Mouse (Mus musculus) cerebellum, postnatal 25 days (tissue): ENCODE data around the gene Defb36.

Experiments
- DNase-seq, 2 experiments: peaks; one replicate each; pipeline ENCODE4 v3.0.0; 2021; ENCODE audit warnings: mixed read lengths in 2 of 2

Defb36 gene

DNA sequence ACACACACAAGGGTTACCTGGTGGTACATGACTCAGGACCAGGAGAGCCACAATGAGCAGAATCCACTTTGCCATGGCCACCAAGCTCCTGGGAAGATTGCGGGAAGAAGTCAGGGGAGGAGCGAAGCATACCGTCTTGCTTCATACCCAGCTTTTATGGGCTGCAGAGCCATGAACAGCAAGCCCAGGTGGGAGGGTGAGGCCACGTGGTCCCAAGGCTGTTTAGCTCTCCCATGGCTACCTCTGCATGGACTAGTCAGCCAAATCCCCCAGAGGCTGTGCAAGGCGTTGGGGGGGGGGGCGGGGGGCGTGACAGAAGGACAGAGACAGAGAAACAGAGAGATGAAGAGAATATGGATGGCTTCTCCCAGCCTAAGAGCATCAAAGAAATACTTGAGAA lies 18.8 kb downstream of the Defb36 start, which contains the start of gene Defb25:
Gene Defb25 (minus strand): TSS at position 101 of the 400 bp plus-strand sequence.
- no peak for DNase-seq

GRCm38 (mm10) chr2:152624566-152624965 lies 20.4 kb downstream of the Defb36 start:
- DNase-seq, result no peak

GRCm38 (mm10) chr2:152625256-152625655 lies 21.1 kb downstream of the Defb36 start:
- DNase-seq, result no peak

GRCm38 (mm10) chr2:152626774-152627591 lies 22.9 kb downstream of the Defb36 start, which contains the start of gene Rem1:
Gene Rem1 (plus strand): TSS chr2:152626951.
- no peak for DNase-seq

GRCm38 (mm10) chr2:152628066-152628465 lies 23.9 kb downstream of the Defb36 start:
- no peak for DNase-seq

GRCm38 (mm10) chr2:152629239-152629638 lies 25.1 kb downstream of the Defb36 start:
- no peak for DNase-seq

DNA sequence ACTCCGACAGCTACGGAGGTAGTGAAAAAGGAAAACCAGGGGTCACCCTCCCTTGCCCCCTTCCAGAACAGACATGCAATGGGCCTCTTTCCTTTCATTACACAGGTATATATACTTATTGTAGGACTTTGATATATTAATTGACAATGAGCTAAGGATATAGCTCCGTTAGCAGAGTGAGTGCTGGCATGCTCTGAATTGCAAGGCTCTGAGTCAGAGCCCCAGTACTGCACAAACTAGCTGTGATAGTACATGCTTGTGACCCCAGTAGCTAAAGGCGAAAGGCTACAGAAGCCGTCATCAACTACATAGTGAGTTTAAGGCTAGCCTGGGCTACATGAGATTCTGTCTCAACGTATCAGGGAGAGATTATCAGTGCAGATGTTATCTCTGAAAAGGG lies 25.8 kb downstream of the Defb36 start:
- DNase-seq, result no peak

DNA sequence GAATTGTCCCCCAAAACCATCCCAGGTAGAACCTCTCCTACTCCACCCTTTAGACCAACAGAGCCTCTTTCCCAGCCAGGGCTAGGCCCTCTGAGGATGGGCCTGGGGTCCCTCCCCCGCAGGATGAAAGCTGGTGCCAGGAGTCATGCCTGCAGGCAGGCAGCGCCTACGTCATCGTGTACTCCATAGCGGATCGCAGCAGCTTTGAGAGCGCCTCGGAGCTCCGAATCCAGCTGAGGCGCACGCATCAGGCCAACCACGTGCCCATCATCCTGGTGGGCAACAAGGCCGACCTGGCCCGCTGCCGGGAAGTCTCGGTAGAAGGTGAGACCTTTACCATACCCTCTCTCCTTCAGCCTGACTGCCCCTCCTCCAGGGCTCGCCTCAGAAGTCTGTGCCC lies 29.2 kb downstream of the Defb36 start:
- no peak for DNase-seq

DNA sequence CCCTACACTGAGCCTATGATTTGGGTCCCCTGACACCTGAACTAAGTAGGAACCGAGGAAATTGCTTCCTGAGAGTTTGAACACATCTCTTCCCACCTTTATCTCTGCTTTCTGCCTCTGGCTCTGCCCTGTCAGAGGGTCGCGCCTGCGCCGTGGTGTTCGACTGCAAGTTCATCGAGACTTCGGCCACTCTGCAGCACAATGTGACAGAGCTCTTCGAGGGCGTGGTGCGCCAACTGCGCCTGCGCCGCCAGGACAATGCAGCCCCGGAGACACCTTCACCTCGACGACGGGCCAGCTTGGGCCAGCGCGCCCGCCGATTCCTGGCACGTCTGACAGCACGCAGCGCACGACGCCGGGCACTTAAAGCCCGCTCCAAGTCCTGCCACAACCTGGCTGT lies 30.2 kb downstream of the Defb36 start:
- no peak for DNase-seq

GRCm38 (mm10) chr2:152636246-152637005 lies 32.3 kb downstream of the Defb36 start:
- no peak for DNase-seq

DNA sequence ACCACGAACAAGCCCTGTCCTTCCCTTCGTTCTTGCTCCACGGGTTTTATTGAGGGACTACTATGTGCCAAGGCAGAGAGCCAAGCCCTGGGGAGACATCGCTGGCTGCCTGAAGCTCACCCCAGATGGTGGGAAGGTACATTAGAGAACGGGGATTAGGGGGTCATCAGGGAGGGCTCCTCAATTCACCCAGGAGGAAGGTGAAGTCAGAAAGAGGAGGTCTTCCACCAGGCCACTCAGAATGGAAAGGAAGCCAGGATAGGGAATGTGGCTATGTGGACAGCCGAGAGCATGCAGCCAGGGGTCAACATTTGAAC lies 32.8 kb downstream of the Defb36 start:
- DNase-seq, result no peak

DNA sequence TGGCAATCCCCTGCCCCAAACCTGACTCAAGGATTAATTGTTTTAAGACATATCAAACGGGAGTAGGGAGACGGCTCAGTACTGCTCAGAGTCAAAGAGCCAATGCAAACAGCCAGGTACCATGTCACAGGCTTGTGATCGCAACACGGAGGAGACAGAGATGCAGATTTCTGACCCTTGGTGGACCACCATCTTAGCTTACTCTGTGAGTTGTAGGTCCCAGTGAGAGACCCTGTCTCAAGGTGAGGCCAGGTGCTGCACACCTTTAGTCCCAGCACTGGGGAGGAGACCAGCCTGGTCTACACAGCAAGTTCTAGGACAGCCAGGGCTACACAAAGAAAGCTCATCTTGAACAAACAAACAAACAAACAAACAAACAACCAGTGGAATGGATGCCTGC lies 33.3 kb downstream of the Defb36 start:
- no peak for DNase-seq

GRCm38 (mm10) chr2:152638865-152639264 lies 34.7 kb downstream of the Defb36 start:
- DNase-seq, result no peak

DNA sequence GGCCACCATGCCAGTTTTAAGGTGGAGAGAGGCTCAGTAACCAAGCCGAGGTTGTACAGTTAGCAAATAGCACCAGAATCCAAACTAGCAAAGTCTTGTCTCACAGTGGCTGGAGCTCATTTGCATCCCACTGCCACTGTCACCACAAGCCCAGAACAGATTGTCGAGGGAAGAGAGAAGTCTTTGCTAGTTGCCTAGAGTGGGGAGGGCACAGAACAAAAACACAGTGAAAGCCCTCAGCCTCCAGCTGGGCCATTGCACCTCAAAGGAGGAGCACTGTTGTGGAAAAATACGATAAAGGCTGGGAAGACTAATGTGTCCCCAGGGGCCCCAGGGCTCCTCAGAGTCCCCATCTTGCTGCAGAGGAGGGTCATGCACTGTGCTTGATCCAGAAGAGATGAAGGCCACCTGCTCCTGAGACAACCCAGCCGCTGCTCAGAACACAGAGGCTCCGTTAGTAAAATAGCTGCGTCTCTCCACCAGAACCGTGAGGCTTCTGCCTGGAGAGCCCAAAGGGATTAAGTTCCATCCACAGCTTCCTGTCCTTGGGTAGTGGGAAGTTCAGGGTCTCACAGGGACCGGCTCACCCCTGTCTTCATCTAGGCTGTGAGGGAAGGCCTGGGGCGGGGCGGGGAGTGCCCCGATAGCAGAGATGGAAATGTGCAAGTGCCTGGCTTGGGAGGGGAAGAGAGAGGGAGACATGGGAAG lies 35.4 kb downstream of the Defb36 start:
- DNase-seq, result no peak

DNA sequence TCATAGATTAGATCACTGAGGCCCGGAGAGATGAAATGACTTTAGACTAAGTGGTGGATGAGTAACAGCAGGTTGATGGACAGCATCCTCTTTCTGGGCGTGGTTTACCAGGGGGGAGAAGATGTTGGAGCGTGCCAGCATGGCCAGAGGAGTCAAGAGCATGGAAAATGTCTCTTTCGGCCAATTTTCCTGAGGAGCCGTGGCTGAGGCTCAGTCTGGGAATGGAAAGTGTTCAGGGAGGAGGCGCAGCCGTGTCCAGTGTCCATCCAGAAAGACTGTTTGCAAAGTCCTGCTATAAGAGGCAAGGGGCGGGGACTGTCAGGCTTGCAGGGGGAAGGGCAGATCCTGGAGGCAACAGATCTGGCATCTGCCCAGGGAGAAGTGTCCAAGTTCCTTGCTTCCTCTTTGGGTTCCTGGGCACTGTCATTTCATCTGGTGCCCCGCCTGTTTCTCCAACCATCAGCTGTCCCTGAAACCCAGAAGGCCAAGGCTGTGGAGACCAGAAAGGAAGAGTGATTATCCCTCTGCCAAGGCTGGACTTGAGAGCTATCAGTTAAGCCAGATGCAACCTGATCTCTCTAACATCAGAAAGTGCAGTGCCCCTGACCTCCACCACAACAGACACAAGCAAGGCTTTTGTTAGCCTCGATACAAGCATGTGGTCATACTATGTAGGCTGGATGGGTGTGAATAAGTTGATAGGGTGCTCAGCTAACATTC lies 48.9 kb downstream of the Defb36 start:
- peak in 1 of 2 experiments; percentile 23 for DNase-seq

GRCm38 (mm10) chr2:152653874-152654715 lies 50.0 kb downstream of the Defb36 start:
- peak in 1 of 2 experiments; percentile 14 for DNase-seq

DNA sequence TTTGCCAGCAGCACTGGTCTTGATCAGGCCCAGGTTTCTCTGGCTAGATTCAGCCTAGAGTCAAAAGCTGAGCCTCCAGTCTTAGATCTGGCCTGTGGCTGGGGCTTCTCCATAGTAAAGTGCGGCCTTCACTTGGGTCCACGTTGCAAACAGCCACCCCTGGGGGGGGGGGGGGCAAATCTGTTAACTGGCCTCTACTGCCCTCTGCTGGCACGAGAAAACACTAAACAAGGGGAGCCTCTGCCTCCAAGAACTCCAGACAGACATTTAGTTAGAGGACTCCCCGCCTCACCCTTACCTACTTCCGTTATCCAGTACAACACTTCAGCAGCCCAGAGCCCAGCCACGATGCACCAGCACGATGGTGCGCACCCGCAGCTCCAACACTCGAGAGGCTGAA lies 53.3 kb downstream of the Defb36 start:
- no peak for DNase-seq

- DNase-seq, result no peak
Observed at GRCm38 (mm10) chr2:152661163-152661562, 57.0 kb downstream of the Defb36 start.
